Mouse (Mus musculus): ENCODE data around the gene Fam204a.

Fam204a gene

DNA sequence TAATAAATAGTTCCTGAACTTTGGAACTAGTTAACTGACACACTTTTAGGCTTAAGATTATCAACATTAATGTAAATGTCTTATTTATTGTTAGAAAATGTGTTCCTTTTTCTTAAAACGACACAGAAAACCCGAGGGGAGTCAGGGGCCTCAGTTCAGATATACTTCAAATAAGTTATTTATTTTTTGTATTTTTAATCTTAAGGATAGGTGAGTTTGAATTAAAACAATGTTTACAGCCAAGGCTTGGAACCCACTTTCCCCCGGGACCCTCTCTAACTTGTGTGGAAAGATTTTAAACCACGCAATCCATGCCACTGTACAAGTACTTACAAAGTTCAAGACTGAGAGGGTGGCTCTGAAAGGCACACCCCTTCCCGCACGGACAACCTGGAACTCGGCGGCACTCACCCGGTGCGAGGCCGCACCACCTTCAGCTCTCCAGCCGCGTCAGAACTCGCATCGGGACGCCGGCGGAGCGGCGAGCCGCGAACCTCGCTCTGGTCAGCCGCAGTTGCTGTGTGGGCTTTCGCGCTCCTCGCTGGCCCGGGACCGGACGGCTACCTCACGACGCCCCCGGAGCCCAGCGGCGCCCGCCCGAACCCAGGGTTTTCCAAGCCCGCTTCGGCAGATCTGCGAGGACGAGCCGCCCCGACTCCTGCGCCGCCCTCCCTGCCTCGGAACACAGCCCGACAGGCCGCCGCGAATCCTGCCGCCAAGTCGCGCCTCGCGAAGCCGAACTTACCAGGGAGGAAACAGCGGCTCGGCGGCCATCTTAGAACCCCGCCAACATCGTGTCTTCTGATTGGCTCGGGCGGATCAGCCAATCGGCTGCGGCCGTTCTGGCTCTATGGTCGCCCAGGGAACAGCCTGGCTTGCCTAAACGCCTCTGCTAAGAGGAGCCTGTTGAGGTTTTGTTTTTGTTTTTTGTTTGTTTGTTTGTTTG is at the start of gene Fam204a:
Gene Fam204a (minus strand): TSS at position 803 of the 946 bp plus-strand sequence.
- peak; percentile 95 for DNase-seq (ENCODE audit: low read depth, low spot score)

DNA sequence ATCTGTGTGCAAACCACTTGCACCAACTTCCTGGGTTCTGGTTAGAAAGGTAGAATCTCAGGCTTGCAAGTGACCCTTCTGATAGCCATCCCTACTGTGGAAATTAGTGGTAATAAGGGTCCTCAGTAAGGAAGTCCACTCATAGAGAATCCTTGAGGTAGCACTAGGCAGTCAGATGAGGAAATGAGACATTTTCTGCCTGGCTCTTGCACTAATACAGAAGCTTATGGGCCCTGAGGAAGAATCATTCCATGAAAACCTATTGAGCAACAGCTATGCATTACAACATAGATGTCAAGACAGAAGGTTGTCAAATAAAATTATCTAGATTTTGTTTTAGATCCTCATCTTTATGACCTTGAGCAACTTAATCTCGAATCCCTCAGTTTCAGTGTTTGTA is 39.3 kb upstream of the Fam204a start:
- DNase-seq (ENCODE audit: low read depth, low spot score) = no peak

DNA sequence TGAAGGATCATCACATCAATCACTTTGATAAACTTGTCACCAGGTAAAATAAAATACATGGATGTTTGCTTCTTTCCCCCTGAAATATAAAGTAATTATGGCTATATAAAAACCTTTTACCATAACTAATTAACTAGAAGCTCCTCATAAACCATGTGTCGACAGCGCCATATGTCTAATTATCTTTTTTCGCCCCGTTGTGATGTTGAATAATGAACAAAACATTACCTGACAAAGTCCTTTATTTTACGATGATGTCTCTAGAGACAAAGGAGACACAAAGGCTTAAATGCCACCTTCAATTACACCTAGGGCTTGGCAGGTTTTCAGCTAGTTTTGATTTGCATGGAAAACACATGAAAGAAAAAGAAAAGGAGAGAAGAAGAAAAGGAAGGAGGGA is 34.2 kb upstream of the Fam204a start:
- DNase-seq (ENCODE audit: low read depth, low spot score) = no peak

DNA sequence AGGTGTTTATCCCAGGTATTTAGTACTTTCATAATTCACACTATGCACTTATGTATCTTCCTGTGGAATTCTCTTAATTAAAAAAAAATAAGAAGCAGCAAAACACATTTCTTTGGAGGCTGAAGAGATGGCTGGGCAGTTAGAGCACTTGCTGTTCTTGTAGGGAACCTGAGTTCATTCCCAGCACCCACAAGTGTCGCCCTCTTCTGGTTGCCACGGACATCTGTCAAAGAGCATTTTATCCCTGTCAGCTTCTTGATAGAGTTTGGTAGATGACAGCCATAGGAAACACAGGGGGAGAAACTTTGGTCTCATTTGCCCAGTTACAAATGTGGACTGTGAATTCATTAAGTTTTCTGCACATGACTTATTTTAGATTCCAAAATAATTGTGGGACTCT is 25.5 kb upstream of the Fam204a start:
- no peak for DNase-seq (ENCODE audit: low read depth, low spot score)

DNA sequence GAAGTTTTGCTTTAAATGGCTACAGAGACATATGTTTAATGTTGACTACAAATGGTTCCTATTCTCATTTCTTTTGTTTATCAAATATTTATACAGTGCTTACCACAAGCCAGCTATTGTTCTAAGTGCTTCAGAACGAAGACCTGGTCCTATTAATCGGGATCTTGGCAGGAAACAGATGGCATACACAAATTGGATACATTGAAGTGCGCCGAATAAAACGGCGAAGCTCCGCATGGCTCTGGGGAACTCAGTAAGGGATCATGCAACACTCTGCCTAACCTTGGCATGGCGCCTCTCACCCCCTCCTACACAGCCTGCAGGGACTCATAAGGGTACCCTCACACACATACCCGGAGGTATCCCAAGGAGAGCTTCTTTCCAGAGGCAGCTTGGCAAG is 24.7 kb upstream of the Fam204a start:
- no peak for DNase-seq (ENCODE audit: low read depth, low spot score)

DNA sequence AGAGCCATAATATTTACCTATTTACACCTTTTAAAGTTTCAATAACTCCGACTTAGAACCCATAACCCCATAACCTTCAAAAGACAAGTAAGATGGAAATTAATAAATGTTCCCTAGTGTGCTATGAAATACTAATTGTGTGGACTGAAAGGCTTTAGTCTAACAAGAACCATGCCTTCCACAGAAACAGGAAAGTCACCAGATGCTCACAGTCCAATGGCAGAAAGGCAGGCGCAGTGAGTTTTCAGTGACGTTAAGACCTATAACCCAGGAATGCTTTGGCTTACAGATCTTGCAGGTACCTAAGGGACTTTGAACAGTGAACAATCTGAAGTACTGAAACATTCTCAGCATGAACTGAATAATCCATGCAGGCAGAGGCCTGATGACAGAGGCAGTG is 18.7 kb upstream of the Fam204a start:
- DNase-seq (ENCODE audit: low read depth, low spot score) = no peak

DNA sequence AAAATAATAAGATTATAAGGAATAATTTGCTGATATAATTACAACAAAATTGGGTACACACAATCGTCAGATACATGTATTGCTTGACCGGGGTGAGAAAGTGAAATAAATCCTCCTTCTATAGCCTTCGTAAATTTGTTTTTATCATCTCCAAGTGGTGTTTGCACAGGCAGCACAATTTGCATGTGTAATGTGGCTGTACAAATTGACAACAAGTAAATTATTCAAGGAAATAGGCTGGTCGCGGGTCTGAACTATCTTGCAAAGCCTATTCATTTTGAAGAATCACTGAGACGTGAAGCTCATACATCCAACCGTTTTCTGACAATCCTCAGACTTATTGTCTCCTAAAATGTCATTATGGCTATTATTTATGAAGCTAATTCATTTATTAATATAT is 16.1 kb upstream of the Fam204a start:
- no peak for DNase-seq (ENCODE audit: low read depth, low spot score)

DNA sequence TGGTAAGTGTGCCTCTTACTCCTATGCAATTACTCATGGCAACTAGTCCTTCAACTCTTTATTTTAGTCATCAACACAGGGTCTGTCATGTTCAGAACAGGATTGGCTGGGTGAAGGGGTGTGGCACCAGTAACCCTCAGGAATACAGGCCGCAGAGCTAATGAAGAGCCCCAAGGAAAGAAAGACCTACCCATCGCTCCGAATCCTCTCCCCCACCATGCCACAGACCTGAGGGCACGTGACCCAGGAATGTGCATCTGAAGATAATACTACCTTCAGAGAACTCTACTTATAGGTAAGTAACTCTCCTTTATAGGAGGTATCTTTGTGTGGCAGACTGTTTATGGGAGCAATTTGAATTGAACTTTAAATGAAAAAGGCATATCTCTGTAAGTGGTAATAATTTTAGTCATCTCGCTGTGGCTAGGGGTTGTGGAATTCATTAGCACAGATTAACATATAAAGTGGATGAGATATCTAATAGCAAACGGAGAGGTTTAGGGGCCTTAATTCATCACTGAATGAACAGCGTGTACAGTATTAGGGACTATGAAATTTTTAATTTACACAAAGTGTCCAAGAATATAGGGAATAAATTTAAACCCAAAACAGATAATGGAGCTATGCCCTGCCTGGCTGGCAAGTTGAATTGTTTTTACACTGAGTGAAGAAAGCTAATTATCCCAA is 15.6 kb upstream of the Fam204a start:
- DNase-seq (ENCODE audit: low read depth, low spot score) = no peak

DNA sequence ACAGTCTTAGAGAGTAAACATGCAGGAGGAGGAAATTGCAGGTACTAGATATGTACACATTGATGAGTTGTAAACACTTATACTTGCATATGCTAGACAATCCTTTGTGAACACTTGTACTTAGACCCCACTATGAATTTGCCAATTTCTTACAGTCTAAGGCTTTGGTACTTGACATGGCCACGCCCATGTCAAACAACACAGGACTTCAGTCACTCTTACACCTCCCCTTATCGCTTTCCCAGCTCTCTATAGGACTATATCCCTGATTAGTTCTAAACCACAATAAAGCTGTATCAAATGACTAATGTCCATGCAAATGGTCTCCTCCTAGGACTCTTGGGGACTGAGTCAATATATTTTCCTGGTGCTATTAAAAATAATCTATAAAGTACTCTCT is 5.0 kb upstream of the Fam204a start:
- DNase-seq (ENCODE audit: low read depth, low spot score) = no peak

DNA sequence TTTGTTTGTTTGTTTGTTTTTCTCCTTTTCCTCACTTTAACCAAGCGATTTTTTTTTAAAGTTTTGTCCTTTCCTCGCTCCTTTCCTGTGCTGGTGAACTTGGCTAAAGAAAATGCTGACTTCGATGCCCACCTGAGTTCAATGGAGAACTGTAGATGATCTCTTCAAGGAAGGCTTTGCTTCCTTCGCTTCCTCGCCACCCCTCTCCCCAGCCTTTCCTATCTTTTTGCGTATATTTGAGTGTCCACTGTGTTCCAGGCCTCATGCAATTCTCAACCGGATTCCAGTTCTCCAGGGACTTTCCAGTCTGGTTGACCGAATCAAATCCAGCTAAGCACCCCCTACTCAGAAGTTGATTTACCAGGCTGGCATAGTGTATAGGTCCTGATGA is 339 bp upstream of the Fam204a start:
- DNase-seq (ENCODE audit: low read depth, low spot score) = no peak

DNA sequence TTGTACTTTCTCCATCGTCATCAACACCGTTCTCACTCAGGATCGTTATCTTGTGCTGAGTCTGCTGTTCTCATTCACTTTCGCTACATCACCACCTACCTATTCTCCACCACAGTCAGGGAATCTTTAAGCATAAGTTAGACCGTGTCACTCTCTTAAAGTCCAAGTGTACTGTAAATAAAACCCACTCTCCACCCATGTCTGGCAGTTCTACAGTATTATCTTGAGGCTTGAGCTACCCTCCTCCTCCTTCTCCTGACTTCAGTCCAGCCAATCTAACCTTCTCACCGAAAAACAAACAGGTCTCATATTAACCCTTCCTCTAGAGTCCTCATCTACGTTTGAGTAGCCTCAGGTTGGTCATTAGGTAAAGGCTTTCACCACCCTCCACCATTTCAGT is 7.1 kb downstream of the Fam204a start:
- no peak for DNase-seq (ENCODE audit: low read depth, low spot score)

DNA sequence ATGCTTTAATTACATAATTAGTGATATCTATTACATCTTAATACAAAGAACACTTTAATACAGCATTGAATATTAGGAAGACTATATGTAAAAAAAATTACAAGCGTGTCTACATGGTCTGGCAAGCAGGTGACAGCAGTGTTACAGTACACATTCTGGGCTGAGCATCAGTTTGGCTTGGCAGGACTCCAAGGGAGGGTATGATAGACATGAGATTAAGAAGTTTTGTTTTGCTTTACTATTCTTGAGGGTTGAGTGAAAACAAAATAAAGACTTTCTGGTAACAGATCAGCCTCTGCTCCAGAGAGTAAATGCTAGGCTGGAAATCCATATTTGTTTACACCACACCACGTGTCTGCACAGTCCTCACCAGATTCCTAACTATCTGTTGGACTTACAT is 8.5 kb downstream of the Fam204a start:
- no peak for DNase-seq (ENCODE audit: low read depth, low spot score)

DNA sequence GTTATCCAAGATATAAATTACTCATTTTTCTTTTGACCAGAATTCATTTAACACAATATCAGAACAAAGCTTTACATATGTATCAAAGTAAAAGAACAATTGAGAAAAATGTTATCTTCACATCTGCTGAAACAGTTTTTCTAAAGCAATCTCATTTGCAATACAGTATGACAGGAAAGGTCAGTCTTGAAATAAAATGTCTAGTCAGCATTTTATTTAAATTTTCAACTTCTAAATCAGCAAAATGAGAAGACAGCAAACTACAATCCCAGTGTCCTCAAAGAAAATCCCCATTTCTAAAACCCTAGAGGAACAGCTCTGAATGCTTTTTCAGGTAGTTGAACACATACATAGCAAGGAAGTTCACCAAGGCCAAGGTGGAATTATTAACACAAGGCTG is 18.3 kb downstream of the Fam204a start:
- no peak for DNase-seq (ENCODE audit: low read depth, low spot score)

DNA sequence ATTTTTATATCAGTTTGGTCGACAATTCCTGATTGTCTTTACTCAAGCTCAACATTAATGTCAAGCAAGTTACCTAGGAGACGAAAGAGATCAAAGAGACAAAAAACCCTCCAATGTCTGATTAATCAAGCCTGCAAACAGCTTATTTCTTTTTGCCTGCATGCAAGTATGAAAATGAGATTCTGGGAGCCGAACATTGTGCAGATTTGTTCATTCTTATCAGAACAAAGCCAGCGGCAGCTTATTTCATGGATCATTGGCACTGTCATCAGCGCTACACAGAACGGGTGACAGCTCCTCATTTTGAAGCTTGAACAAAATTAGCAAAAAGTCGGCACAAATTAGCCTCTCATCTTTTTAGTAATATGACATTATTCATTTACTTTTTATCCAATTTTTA is 22.3 kb downstream of the Fam204a start:
- DNase-seq (ENCODE audit: low read depth, low spot score) = no peak

DNA sequence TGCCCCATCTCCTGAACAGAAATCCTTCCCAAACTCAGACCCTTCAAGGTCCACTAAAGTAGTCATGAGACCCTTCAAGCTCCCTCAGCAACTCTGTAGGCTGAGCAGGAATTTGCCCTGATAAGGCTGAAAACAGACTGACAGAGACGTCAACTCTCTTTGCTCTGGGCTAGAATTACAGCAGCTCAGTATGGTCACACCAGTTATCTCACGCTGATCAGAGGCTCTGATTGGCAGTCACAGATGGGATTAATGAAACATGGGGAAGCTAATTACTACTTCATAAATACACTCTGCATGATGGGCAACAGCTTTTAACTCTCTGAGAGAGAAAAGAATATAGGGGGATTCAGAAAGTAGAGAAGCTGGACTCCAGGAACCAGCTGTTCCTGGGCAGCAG is 26.2 kb downstream of the Fam204a start:
- no peak for DNase-seq (ENCODE audit: low read depth, low spot score)

DNA sequence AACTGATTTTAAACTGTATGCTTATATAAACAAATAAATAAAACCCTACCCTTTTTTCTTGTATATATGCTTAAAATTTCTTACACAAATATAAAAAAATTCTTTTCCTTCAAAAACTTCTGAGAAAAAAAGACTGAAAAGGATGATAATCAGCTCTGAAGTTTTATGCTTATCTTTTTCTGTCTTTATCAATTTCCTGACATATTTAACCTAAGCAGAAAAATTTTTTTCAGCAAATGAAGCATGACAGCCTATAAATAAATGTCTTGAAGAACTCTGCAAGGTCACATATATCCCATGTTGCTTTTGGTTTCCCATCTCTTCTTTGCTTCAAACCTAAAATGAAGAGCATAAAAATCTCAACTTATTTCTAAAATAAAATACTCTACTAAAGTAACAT is 27.3 kb downstream of the Fam204a start:
- no peak for DNase-seq (ENCODE audit: low read depth, low spot score)

DNA sequence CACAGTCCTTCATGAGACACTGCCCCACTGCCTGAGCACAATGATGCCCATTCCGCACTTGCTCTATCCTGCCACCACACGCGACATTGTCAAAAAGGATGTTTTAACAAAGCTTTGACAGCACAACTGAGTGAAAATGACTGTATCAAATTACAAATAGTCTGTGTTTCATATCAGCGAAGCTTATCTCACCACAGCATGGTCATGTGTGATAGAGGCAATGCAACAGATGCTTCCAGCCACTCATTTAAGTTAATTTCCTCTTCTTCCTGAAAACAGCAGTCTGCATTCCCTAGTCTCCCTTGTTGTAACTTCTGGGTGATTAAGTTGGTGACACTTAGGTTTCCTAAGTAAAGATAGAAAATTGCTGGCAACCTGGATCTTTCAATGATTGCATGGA is 33.7 kb downstream of the Fam204a start:
- DNase-seq (ENCODE audit: low read depth, low spot score) = no peak

DNA sequence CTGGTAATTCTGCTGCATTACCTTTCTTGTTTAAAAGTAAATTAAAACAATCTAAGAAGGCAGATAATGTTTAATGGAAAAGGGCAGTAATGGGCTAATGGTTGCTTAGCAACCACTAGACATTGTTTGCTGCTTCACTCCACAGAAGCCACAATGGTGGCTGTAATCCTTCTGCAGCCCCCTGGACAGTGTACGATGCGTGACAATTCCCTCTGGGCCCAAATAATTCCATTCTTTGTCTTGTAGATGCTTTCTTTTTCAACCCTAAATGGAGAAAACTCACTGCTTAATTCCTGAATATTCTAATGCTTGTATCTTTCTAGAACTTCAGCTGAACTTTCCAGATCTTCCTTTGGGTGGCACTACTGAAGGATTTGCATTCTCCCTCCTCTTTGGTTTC is 37.3 kb downstream of the Fam204a start:
- DNase-seq (ENCODE audit: low read depth, low spot score) = peak; percentile 33

DNA sequence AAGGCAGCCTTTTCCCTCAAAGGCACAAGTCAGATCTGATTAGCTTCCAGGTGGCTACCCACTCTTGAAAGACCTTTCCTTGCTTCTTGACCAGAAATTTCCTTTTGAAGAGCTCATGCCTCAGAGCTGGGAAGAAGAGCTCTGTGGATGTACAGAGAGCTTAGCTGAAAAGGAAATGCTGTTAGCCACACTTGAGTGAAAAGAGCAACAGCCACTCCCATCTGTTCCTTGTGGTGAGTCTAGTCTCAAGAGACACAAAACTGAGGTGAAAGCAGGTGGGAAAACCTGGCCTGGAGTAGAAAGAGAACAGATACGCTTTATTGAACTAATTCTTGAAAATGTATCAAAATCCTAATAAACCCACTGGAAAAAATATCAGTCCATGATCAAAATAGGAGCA is 43.6 kb downstream of the Fam204a start:
- no peak for DNase-seq (ENCODE audit: low read depth, low spot score)

DNA sequence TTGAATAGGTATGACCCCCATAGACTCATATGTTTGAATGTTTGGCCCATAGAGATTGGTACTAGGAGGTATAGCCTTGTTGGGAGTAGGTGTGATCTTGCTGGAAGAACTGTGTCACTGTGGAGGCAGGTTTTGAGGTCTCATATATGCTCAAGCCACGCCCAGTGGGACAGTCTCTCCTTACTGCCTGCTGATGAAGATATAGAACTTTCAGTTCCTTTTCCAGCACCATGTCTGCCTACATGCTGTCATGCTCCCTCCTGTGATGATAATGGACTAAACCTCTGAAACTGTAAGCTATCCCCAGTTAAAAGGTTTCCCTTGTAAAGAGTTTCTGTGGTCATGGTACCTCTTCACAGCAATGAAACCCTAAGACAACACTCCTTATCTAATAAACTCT is 44.3 kb downstream of the Fam204a start:
- no peak for DNase-seq (ENCODE audit: low read depth, low spot score)

DNA sequence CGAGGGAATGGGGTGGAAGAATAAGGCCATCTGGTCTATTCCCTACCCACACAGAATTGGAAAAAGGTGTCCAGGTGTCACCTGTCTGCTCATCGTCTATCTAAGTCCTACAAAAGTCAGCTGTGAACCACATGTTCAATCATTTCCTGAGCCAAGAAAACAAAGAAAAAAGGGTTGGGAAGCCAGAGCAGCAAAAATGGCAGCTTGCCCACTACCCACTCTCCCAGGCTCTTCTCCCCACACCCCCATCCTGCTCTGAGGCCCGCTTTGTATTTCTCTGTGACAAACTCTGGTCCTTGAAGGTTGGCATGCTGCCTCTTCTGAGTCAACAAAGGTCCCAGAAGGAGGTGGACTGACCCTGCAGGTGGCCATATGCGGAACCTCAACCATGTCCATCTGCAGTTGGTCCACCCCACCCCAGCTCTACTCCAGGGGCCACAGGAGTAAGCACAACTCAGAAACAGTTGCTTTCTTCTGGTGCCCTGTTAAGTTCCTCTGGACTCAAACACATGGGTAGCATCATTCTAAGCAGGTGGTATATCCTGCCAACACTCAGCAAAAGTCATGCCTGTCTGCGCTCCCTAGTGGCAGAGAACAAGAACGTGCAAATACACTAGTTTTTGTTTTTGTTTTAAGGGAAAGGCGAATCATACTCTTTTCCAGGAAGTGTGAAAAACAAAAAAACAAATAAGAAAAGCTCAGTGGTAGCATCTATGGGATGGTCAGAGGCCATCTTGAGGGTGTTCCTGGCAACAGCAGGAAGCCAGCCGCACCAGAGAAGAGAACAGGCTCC is 47.5 kb downstream of the Fam204a start:
- DNase-seq (ENCODE audit: low read depth, low spot score) = no peak

DNA sequence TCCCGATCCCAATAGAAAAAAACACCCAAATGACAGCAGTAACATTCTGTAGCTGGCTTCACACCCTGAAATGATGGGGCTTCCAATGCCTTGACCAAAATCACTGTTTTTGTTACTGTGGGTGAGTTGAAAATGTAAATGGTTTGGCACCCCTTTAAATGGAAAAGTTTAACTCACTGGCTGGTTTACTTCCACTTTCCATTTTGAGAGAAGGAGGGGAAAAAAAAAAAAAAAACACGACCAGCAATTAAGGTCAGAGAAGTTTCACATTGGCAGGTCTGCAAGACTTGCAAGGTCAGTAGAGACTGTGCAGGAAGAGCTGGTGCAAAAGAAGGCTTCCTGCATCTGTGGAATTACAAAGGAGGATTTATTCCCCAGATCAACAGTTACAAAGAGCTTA is 61.1 kb downstream of the Fam204a start:
- no peak for DNase-seq (ENCODE audit: low read depth, low spot score)
